Mouse (Mus musculus) retina, adult 2 months (tissue): Measurements from ENCODE around the gene Srp68.
"Not testable (repeated sequence)": the region's sequence is repeated elsewhere in the genome, so short reads cannot be mapped to it uniquely, and the experiment has no call there.

Source experiments
- DNase-seq: peaks from one replicate; pipeline ENCODE4 v3.0.0-alpha.2; 2012; ENCODE audit warnings: low read depth, low spot score

Gene Srp68

GRCm38 (mm10) chr11:116282912-116283521 lies 9.0 kb upstream of the Srp68 start:
- DNase-seq, result no peak

GRCm38 (mm10) chr11:116282089-116282488 lies 8.1 kb upstream of the Srp68 start:
- DNase-seq, result no peak

GRCm38 (mm10) chr11:116281671-116282070 lies 7.7 kb upstream of the Srp68 start:
- DNase-seq, result no peak

- DNase-seq, result no peak
These were observed 7.0 kb upstream of the Srp68 start, which contains the start of gene Galr2 for GRCm38 (mm10) chr11:116280751-116281663. TSS of gene Galr2 (plus strand) at chr11:116280939.

GRCm38 (mm10) chr11:116277184-116277583 lies 3.2 kb upstream of the Srp68 start:
- DNase-seq, result not testable (repeated sequence)

- no peak for DNase-seq
These were observed 460 bp downstream of the Srp68 start for GRCm38 (mm10) chr11:116273469-116274044.

- DNase-seq, result no peak
These were observed 1.2 kb downstream of the Srp68 start for GRCm38 (mm10) chr11:116272589-116273468.

- DNase-seq, result no peak
These were observed 4.5 kb downstream of the Srp68 start for GRCm38 (mm10) chr11:116269560-116269959.

- no peak for DNase-seq
These were observed 5.7 kb downstream of the Srp68 start for GRCm38 (mm10) chr11:116268313-116268712.

- DNase-seq, result no peak
These were observed 6.4 kb downstream of the Srp68 start for GRCm38 (mm10) chr11:116267637-116268036.

- no peak for DNase-seq
These were observed 8.2 kb downstream of the Srp68 start for GRCm38 (mm10) chr11:116265850-116266249.

- DNase-seq, result no peak
These were observed 8.7 kb downstream of the Srp68 start for GRCm38 (mm10) chr11:116265352-116265751.

- no peak for DNase-seq
These were observed 13.8 kb downstream of the Srp68 start for GRCm38 (mm10) chr11:116260259-116260658.

GRCm38 (mm10) chr11:116259461-116259860 lies 14.6 kb downstream of the Srp68 start:
- DNase-seq, result no peak

GRCm38 (mm10) chr11:116255982-116256675 lies 17.9 kb downstream of the Srp68 start:
- DNase-seq, result no peak

- no peak for DNase-seq
These were observed 18.7 kb downstream of the Srp68 start for GRCm38 (mm10) chr11:116255090-116255981.

GRCm38 (mm10) chr11:116254627-116255026 lies 19.4 kb downstream of the Srp68 start:
- no peak for DNase-seq

- DNase-seq, result no peak
These were observed 20.9 kb downstream of the Srp68 start for GRCm38 (mm10) chr11:116253076-116253600.

- no peak for DNase-seq
These were observed 23.1 kb downstream of the Srp68 start for GRCm38 (mm10) chr11:116250898-116251297.
